Mouse (Mus musculus) intestine, embryonic 14.5 days (tissue): Measurements from ENCODE around the gene Nat8f5. TPM values are rescaled to one million over a fixed set of nuclear protein-coding genes. Genes with fewer than 3 reads are reported as not detected.
"Not testable (repeated sequence)": the region's sequence is repeated elsewhere in the genome, so short reads cannot be mapped to it uniquely, and the experiment has no call there.

Experiments used
- ATAC-seq: fragments of 200-750 bp; cut with Nextera tagmentation; replicated peaks from 2 replicates; pipeline ENCODE4 v1.8.0; 2017; ENCODE audit warnings: low read depth, moderate number of reproducible peaks, moderate TSS enrichment, moderate library complexity; ENCODE audit not compliant: low FRiP score, low TSS enrichment
- DNase-seq: peaks from one replicate; pipeline ENCODE4 v3.0.0-alpha.2; 2018; ENCODE audit warnings: low spot score
- H3K27ac ChIP-seq: fragments of 300-500 bp; sonication (generic); 2 replicates; pipeline ENCODE4 v1.5.1; 2014; ENCODE audit warnings: low read depth, mild to moderate bottlenecking, control low read depth
- H3K27me3 ChIP-seq: fragments of 300-500 bp; sonication (generic); replicated peaks from 2 replicates; pipeline ENCODE4 v1.6.1; 2014; ENCODE audit warnings: low read length, control low read depth; ENCODE audit not compliant: control insufficient read depth, insufficient read depth
- H3K36me3 ChIP-seq: fragments of 300-500 bp; sonication (generic); 2 replicates; pipeline ENCODE4 v1.6.1; 2014; ENCODE audit warnings: low read length, control low read depth; ENCODE audit not compliant: control insufficient read depth, insufficient read depth
- H3K4me1 ChIP-seq: fragments of 300-500 bp; sonication (generic); replicated peaks from 2 replicates; pipeline ENCODE4 v1.6.1; 2014; ENCODE audit warnings: low read length, control low read depth, mixed read lengths; ENCODE audit not compliant: control insufficient read depth, insufficient read depth
- H3K4me2 ChIP-seq: fragments of 300-500 bp; sonication (generic); 2 replicates; pipeline ENCODE4 v1.6.1; 2014; ENCODE audit warnings: low read length
- H3K4me3 ChIP-seq: fragments of 300-500 bp; sonication (generic); 2 replicates; pipeline ENCODE4 v1.5.1; 2014; ENCODE audit warnings: low read depth, low read length, control low read depth, mixed read lengths
- H3K9ac ChIP-seq: fragments of 300-500 bp; sonication (generic); 2 replicates; pipeline ENCODE4 v1.6.1; 2014; ENCODE audit warnings: mild to moderate bottlenecking, low read length
- H3K9me3 ChIP-seq: fragments of 300-500 bp; sonication (generic); 2 replicates; pipeline ENCODE4 v1.6.1; 2016; ENCODE audit warnings: low read length, control low read depth; ENCODE audit not compliant: control insufficient read depth
- WGBS: fragments of 180-500 bp; shearing (Covaris S2); extraction: QIAGEN DNeasy Blood & Tissue Kit; methylation state at CpG from one replicate; pipeline ENCODE4 v1.1.7; 2014; 5-methylcytosine and 5-hydroxymethylcytosine counted together
- polyA plus RNA-seq: library from polyadenylated mRNA; unstranded; fragments of >200 nt; fragmentation: Nextera tagmentation; extraction: Ambion mirVana; gene quantifications from 2 replicates; pipeline ENCODE4 v1.2.1, GENCODE M21; 2014

Nat8f5 gene
- polyA plus RNA-seq, 1 experiment from 2014 or later, result not detected

- not testable (repeated sequence) for H3K4me1 ChIP-seq, H3K9ac ChIP-seq, H3K4me2 ChIP-seq, H3K36me3 ChIP-seq, H3K9me3 ChIP-seq, H3K27ac ChIP-seq, H3K27me3 ChIP-seq, H3K4me3 ChIP-seq, DNase-seq, ATAC-seq
- 74% methylated on average over 25 of the region's 25 CpGs for WGBS
These were observed 23.1 kb upstream of the Nat8f5 start for GRCm38 (mm10) chr6:85843677-85844458.

DNA sequence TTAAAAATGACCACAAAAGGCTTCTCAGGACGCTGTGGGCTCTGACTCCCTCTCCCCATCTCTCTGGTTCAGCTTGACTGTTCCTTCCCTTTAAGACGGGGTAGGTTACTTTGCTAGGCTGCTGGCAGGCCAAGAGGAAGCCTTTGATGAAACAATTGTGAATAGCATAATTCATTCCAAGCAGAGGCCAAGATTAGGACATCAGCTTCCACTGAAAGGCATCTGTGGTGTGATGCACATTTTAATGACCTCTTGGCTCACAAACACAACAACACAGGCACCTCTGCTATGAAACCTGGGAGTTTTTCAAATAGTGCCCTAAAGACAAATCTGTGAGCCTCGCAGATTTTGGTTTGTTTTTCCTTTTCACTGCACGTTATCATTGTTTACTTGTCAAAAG lies 19.2 kb upstream of the Nat8f5 start:
- Histone ChIP-seq H3K9me3 (no peaks in the 10 kb centered on the region), H3K4me1 (no peaks in the 10 kb centered on the region), H3K27me3 (no peaks in the 10 kb centered on the region), H3K36me3 (no peaks in the 10 kb centered on the region), H3K4me3 (no peak overlapping the region), H3K9ac (no peak overlapping the region), H3K27ac (no peak overlapping the region), H3K4me2 (no peak overlapping the region)
- WGBS, result 59% methylated on average over 4 of the region's 4 CpGs
- no peak for ATAC-seq
- no peak for DNase-seq

GRCm38 (mm10) chr6:85838674-85839073 lies 17.9 kb upstream of the Nat8f5 start:
- Histone ChIP-seq H3K27me3 (no peaks in the 10 kb centered on the region), H3K36me3 (no peaks in the 10 kb centered on the region), H3K4me1 (no peaks in the 10 kb centered on the region), H3K27ac (no peak overlapping the region), H3K4me2 (no peak overlapping the region), H3K9me3 (no peaks in the 10 kb centered on the region), H3K9ac (no peak overlapping the region), H3K4me3 (no peak overlapping the region)
- no peak for DNase-seq
- WGBS, result 75% methylated on average over 8 of the region's 8 CpGs
- ATAC-seq, result no peak

GRCm38 (mm10) chr6:85837307-85837706 lies 16.5 kb upstream of the Nat8f5 start:
- DNase-seq, result peak; percentile 69
- not testable (repeated sequence) for H3K4me3 ChIP-seq, H3K4me1 ChIP-seq, H3K9me3 ChIP-seq, H3K27ac ChIP-seq, H3K36me3 ChIP-seq, H3K27me3 ChIP-seq, H3K9ac ChIP-seq
- 0 out of 2 replicates have a peak overlapping the region, but pooled peaks have one; percentile 6 for H3K4me2 ChIP-seq
- 21% methylated on average over 12 of the region's 12 CpGs for WGBS
- ATAC-seq, result peak; percentile 70; the same call in 1 of the 2 replicates

DNA sequence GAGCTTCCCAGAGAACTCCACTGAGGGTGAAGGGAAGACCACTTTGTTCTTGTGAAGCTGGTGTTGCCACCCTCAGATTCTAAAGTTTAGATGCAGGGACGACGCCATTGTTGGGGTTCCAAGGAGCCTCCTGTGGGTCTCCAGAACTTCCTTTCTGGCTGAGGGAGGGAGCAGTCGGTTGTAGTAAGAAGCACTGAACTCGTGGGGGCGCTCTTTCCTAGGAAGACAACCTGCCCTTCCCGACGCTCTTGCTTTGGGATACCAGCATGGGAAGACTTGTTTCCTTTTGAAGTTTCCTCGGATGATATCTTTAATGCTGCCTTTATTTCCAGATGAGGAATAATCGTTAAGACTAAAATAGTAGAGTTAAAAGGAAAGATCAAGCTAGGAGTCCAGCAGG lies 16.1 kb upstream of the Nat8f5 start:
- not testable (repeated sequence) for H3K4me2 ChIP-seq, H3K27ac ChIP-seq, H3K36me3 ChIP-seq, H3K4me1 ChIP-seq, H3K9me3 ChIP-seq, ATAC-seq, H3K27me3 ChIP-seq, H3K4me3 ChIP-seq, H3K9ac ChIP-seq
- DNase-seq, result peak; percentile 58
- 22% methylated on average over 9 of the region's 9 CpGs for WGBS

- not testable (repeated sequence) for H3K9ac ChIP-seq, H3K4me2 ChIP-seq
- 75% methylated on average over 5 of the region's 5 CpGs for WGBS
These were observed 15.3 kb upstream of the Nat8f5 start for GRCm38 (mm10) chr6:85836098-85836497.

DNA sequence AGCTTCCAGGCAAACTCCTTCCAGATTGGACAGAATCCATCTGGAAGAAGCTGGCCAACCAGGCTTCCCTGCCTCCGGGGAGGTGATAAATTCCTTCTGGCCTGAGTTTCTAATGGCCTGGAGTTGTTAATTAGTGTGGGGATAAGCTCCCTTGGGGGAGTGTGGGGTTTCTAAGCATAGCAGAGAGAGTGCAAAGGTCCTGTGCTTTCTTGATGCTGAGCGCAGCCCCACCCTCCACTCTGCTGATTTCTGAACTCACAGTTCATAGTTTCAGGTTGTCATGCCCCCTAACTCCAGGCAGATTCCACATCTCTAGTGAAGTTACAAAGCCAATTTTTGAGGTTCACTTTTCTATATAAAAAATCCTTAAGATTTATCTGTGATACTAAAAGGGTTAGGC lies 14.3 kb upstream of the Nat8f5 start:
- H3K27me3 ChIP-seq, H3K9ac ChIP-seq, H3K36me3 ChIP-seq, H3K4me3 ChIP-seq, DNase-seq, H3K4me1 ChIP-seq, H3K27ac ChIP-seq, H3K9me3 ChIP-seq, ATAC-seq, H3K4me2 ChIP-seq: not testable (repeated sequence)
- 61% methylated on average over 1 of the region's 2 CpGs for WGBS

More at GRCm38 (mm10) chr6:85836098-85836497, 15.3 kb upstream of the Nat8f5 start:
- DNase-seq, H3K36me3 ChIP-seq, H3K27me3 ChIP-seq, H3K4me1 ChIP-seq, ATAC-seq, H3K27ac ChIP-seq, H3K4me3 ChIP-seq, H3K9me3 ChIP-seq: not testable (repeated sequence)

- H3K9ac ChIP-seq, H3K9me3 ChIP-seq, H3K27me3 ChIP-seq, H3K4me1 ChIP-seq, ATAC-seq, H3K4me3 ChIP-seq, H3K27ac ChIP-seq, DNase-seq, H3K36me3 ChIP-seq, H3K4me2 ChIP-seq: not testable (repeated sequence)
These were observed 13.8 kb upstream of the Nat8f5 start for GRCm38 (mm10) chr6:85834504-85835100.
